8 mouse cellular contexts compared by ENCODE assay signal in the genomic region with DNA sequence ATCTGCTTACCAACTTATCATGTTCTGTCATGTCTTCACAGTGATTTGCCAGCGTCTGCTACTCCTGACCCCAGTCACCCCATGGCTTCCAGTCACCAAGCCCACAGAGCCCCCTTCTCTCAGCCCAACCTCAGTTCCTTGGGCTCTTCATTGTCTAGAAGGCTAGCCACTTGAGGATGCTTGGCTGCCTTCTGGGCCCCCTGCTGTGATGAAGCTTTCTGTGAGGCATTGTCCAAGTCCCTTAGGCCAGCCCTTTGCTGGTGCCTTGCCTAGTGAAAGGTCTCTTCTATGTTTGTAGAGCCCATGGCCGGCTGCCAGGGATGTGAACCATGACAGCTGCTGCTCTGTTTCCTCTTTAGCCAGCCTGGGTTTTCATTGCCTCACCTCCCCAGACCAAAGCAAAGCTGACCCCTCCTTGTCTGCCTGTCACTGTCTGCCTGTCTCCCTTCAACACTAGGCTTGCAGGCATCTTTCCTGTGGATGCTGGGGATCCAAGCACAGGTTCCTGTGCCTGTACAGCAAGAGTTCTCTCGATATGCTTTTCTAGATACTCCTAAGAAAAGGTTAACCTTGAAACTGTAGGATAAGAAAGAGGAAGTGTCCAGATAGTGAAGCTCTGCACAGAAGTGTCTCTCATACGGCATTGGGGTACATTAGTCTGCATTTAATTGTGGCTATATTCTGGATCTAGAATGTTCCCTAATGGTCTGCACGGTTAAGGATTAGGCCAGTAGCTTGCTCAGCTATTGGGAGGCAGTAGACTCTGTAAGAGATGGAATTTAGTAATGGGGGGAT.
DNase-seq lines count a peak whose midpoint lies in the region; ATAC-seq and TF ChIP-seq lines count a peak whose summit lies in the region.

No protein-coding gene starts in this region.

- H3K9me3 ChIP-seq in liver, embryonic 11.5 days (ENCODE audit: control insufficient read depth, low read length): no peaks in the 10 kb centered on the region
- H3K9me3 ChIP-seq in kidney, embryonic 14.5 days (ENCODE audit: control insufficient read depth, low read length): no peaks in the 10 kb centered on the region

- no peaks in the 10 kb centered on the region for H3K36me3 ChIP-seq in liver, embryonic 11.5 days (ENCODE audit: control insufficient read depth, insufficient read depth, low read length)
- no peaks in the 10 kb centered on the region for H3K36me3 ChIP-seq in kidney, embryonic 14.5 days (ENCODE audit: control insufficient read depth, insufficient read depth, low read length)
- no peaks in the 10 kb centered on the region for H3K36me3 ChIP-seq in spleen, adult 2 months (ENCODE audit: control insufficient read depth, insufficient read depth, low read length)

- H3K4me2 ChIP-seq in liver, embryonic 11.5 days: no peak overlapping the region
- no peak overlapping the region for H3K4me2 ChIP-seq in kidney, embryonic 14.5 days (replicated peaks; ENCODE audit: low read depth, low read length)

- peak; percentile 52 for DNase-seq in liver
- no peak for DNase-seq in liver, embryonic 11.5 days (ENCODE audit: low spot score)
- peak; percentile 16 for DNase-seq in cerebellum, adult 9-10 months
- peak; percentile 30 to 44 for DNase-seq in heart, adult 9 months (ENCODE audit: low spot score in 2 of 2)
- peak; percentile 77 for DNase-seq in lung, postnatal 25 days (ENCODE audit: low spot score)
- DNase-seq in spleen, adult 2 months (ENCODE audit: low read depth in 1 of 2, low spot score in 2 of 2): peak; percentile 58 to 86

- WGBS in liver, embryonic 11.5 days: 43% methylated on average over 5 of the region's 5 CpGs
- 45% methylated on average over 5 of the region's 5 CpGs for WGBS in kidney, embryonic 14.5 days
- 27% methylated on average over 5 of the region's 5 CpGs for WGBS in spleen, adult 2 months

- TF ChIP-seq POLR2A in spleen, adult 2 months (IDR thresholded peaks at IDR 0.05; ENCODE audit: low read depth, low read length): no peak

- H3K9ac ChIP-seq in liver, embryonic 11.5 days (ENCODE audit: low read depth, low read length): no peak overlapping the region
- H3K9ac ChIP-seq in kidney, embryonic 14.5 days (ENCODE audit: low read depth, low read length): no peak overlapping the region

- TF ChIP-seq CTCF in spleen, adult 2 months (IDR thresholded peaks at IDR 0.05; ENCODE audit: extremely low read depth, insufficient read depth, insufficient read length, insufficient replicate concordance): no peak

- no peak overlapping the region for H3K27ac ChIP-seq in liver, embryonic 11.5 days (ENCODE audit: low read depth, low read length)
- peak overlapping the region; percentile 42; the same call in 1 of the 2 replicates for H3K27ac ChIP-seq in kidney, embryonic 14.5 days (ENCODE audit: low read depth, low read length)
- peak overlapping the region; percentile 89 for H3K27ac ChIP-seq in spleen, adult 2 months (ENCODE audit: insufficient read depth, low read length)

- no peak for ATAC-seq in liver, embryonic 11.5 days (replicated peaks; ENCODE audit: low FRiP score)
- peak; percentile 91 for ATAC-seq in kidney, embryonic 14.5 days (ENCODE audit: low FRiP score, low TSS enrichment)
- ATAC-seq in activated CD4-positive, CD25-positive, alpha-beta regulatory T cell, adult 4 months: no peak

- H3K4me3 ChIP-seq in liver, embryonic 11.5 days (ENCODE audit: low read depth, low read length): no peak overlapping the region
- H3K4me3 ChIP-seq in kidney, embryonic 14.5 days (ENCODE audit: low read length): no peak overlapping the region
- H3K4me3 ChIP-seq in spleen, adult 2 months (ENCODE audit: extremely low read depth, insufficient read depth, insufficient read length): no peak overlapping the region

- H3K4me1 ChIP-seq in liver, embryonic 11.5 days (replicated peaks; ENCODE audit: control insufficient read depth, insufficient read depth, low read length): 0 out of 2 replicates have a peak, but pooled peaks cover 3% of the 10 kb centered on the region
- peaks cover 15% of the 10 kb centered on the region for H3K4me1 ChIP-seq in kidney, embryonic 14.5 days (ENCODE audit: control insufficient read depth, insufficient read depth, low read length)
- H3K4me1 ChIP-seq in spleen, adult 2 months (ENCODE audit: control insufficient read depth, insufficient read depth, insufficient read length): peaks cover 26% of the 10 kb centered on the region; the same call in 1 of the 2 replicates

- H3K27me3 ChIP-seq in liver, embryonic 11.5 days (replicated peaks; ENCODE audit: control insufficient read depth, insufficient read depth, low read length): no peaks in the 10 kb centered on the region
- H3K27me3 ChIP-seq in kidney, embryonic 14.5 days (ENCODE audit: control insufficient read depth, insufficient read depth, low read length): no peaks in the 10 kb centered on the region
- H3K27me3 ChIP-seq in spleen, adult 2 months (ENCODE audit: control insufficient read depth, insufficient read depth, low read length): no peaks in the 10 kb centered on the region
